Mouse (Mus musculus) ES-Bruce4 (cell line): ENCODE data around the gene Exoc2. TPM values are rescaled to one million over a fixed set of nuclear protein-coding genes. Genes with fewer than 3 reads are reported as not detected.
A peak's percentile ranks its signal among the peaks of the same experiment; 100 is the strongest.

ENCODE experiments used
- H3K27ac ChIP-seq: 2 replicates; pipeline ENCODE4 v1.5.1; 2012; ENCODE audit warnings: low read length, inconsistent platforms; ENCODE audit not compliant: insufficient read depth
- H3K27me3 ChIP-seq: 2 replicates; pipeline ENCODE4 v1.6.1; 2012; ENCODE audit warnings: mild to moderate bottlenecking, low read length, inconsistent platforms; ENCODE audit not compliant: control insufficient read depth, poor library complexity, insufficient read depth, severe bottlenecking
- H3K36me3 ChIP-seq: 2 replicates; pipeline ENCODE4 v1.6.1; 2012; ENCODE audit warnings: inconsistent platforms, mild to moderate bottlenecking, low read length, moderate library complexity; ENCODE audit not compliant: control insufficient read depth, poor library complexity, insufficient read depth, severe bottlenecking
- H3K4me1 ChIP-seq: one replicate; pipeline ENCODE4 v1.8.1; 2011; ENCODE audit warnings: low read length; ENCODE audit not compliant: control insufficient read depth, insufficient read depth
- H3K4me3 ChIP-seq: 2 replicates; pipeline ENCODE4 v1.5.1; 2011; ENCODE audit warnings: low read depth, mild to moderate bottlenecking, low read length
- H3K9ac ChIP-seq: 2 replicates; pipeline ENCODE4 v1.6.1; 2012; ENCODE audit warnings: low read depth, mild to moderate bottlenecking, inconsistent platforms; ENCODE audit not compliant: poor library complexity, severe bottlenecking
- H3K9me3 ChIP-seq: replicated peaks from 2 replicates; pipeline ENCODE4 v1.6.1; 2012; ENCODE audit warnings: mild to moderate bottlenecking, low read length, inconsistent platforms; ENCODE audit not compliant: control insufficient read depth, poor library complexity, insufficient read depth, severe bottlenecking
- CTCF ChIP-seq: IDR thresholded peaks from one replicate; pipeline ENCODE4 v1.8.1; 2011; ENCODE audit warnings: low read depth, low read length
- EP300 ChIP-seq: IDR thresholded peaks from 2 replicates; pipeline ENCODE4 v1.6.1; 2011; ENCODE audit warnings: low read depth, low read length; ENCODE audit not compliant: insufficient read depth
- POLR2A ChIP-seq: IDR thresholded peaks from one replicate; pipeline ENCODE4 v1.8.1; 2011; ENCODE audit warnings: low read length; ENCODE audit not compliant: insufficient read depth
- polyA plus RNA-seq: library from polyadenylated mRNA; stranded (reverse); fragments of >200 nt; gene quantifications from 2 replicates; pipeline ENCODE4 v1.2.4, GENCODE M21; 2011; ENCODE audit warnings: low read depth; ENCODE audit not compliant: missing spikeins, insufficient read depth, insufficient read length

The Exoc2 gene
- polyA plus RNA-seq, 1 experiment = 41.2 TPM

GRCm38 (mm10) chr13:30902286-30902685 lies 71.6 kb downstream of the Exoc2 start:
- H3K27me3 ChIP-seq = no peaks in the 10 kb centered on the region
- peaks cover 7% of the 10 kb centered on the region; the same call in 1 of the 2 replicates for H3K36me3 ChIP-seq
- H3K9me3 ChIP-seq = no peaks in the 10 kb centered on the region
- no peak overlapping the region for H3K4me3 ChIP-seq
- H3K9ac ChIP-seq = no peak overlapping the region
- H3K4me1 ChIP-seq = no peaks in the 10 kb centered on the region
- TF ChIP-seq EP300 (no peak), POLR2A (no peak), CTCF (no peak)
- no peak overlapping the region for H3K27ac ChIP-seq

GRCm38 (mm10) chr13:30901387-30902041 lies 72.4 kb downstream of the Exoc2 start:
- no peak overlapping the region for H3K4me3 ChIP-seq
- H3K27me3 ChIP-seq = no peaks in the 10 kb centered on the region
- H3K4me1 ChIP-seq = no peaks in the 10 kb centered on the region
- TF ChIP-seq EP300 (no peak), POLR2A (no peak), CTCF (no peak)
- peaks cover 7% of the 10 kb centered on the region; the same call in 1 of the 2 replicates for H3K36me3 ChIP-seq
- no peaks in the 10 kb centered on the region for H3K9me3 ChIP-seq
- no peak overlapping the region for H3K27ac ChIP-seq
- H3K9ac ChIP-seq = no peak overlapping the region

GRCm38 (mm10) chr13:30894015-30894634 lies 79.8 kb downstream of the Exoc2 start:
- TF ChIP-seq CTCF (no peak), EP300 (no peak), POLR2A (no peak)
- Histone ChIP-seq H3K36me3 (0 out of 2 replicates have a peak, but pooled peaks cover 2% of the 10 kb centered on the region), H3K4me1 (no peaks in the 10 kb centered on the region)

GRCm38 (mm10) chr13:30892315-30892714 lies 81.6 kb downstream of the Exoc2 start:
- no peak overlapping the region for H3K27ac ChIP-seq
- no peaks in the 10 kb centered on the region for H3K27me3 ChIP-seq
- 0 out of 2 replicates have a peak, but pooled peaks cover 2% of the 10 kb centered on the region for H3K36me3 ChIP-seq
- H3K4me3 ChIP-seq = no peak overlapping the region
- H3K9me3 ChIP-seq = no peaks in the 10 kb centered on the region
- TF ChIP-seq POLR2A (no peak), CTCF (no peak), EP300 (no peak)
- H3K9ac ChIP-seq = no peak overlapping the region
- no peaks in the 10 kb centered on the region for H3K4me1 ChIP-seq

More at GRCm38 (mm10) chr13:30894015-30894634, 79.8 kb downstream of the Exoc2 start:
- H3K4me3 ChIP-seq = no peak overlapping the region
- no peaks in the 10 kb centered on the region for H3K27me3 ChIP-seq
- no peak overlapping the region for H3K9ac ChIP-seq
- H3K9me3 ChIP-seq = no peaks in the 10 kb centered on the region
- H3K27ac ChIP-seq = no peak overlapping the region

- Histone ChIP-seq H3K36me3 (0 out of 2 replicates have a peak, but pooled peaks cover under 1% of the 10 kb centered on the region), H3K4me1 (no peaks in the 10 kb centered on the region), H3K9me3 (no peaks in the 10 kb centered on the region), H3K4me3 (no peak overlapping the region), H3K27me3 (no peaks in the 10 kb centered on the region), H3K27ac (no peak overlapping the region), H3K9ac (no peak overlapping the region)
- TF ChIP-seq CTCF = no peak
Observed at GRCm38 (mm10) chr13:30891223-30891622, 82.7 kb downstream of the Exoc2 start.

GRCm38 (mm10) chr13:30888480-30888879 lies 85.4 kb downstream of the Exoc2 start:
- Histone ChIP-seq H3K4me3 (no peak overlapping the region), H3K9me3 (no peaks in the 10 kb centered on the region)
- TF ChIP-seq POLR2A = no peak
- TF ChIP-seq CTCF = peak; percentile 77

More at GRCm38 (mm10) chr13:30888480-30888879, 85.4 kb downstream of the Exoc2 start:
- no peak overlapping the region for H3K27ac ChIP-seq
- no peak overlapping the region for H3K9ac ChIP-seq
- H3K36me3 ChIP-seq = peaks cover 2% of the 10 kb centered on the region; the same call in 1 of the 2 replicates
- H3K27me3 ChIP-seq = no peaks in the 10 kb centered on the region
- no peaks in the 10 kb centered on the region for H3K4me1 ChIP-seq
